Mouse (Mus musculus): ENCODE measurements around the gene Ppp1r18.

DNA sequence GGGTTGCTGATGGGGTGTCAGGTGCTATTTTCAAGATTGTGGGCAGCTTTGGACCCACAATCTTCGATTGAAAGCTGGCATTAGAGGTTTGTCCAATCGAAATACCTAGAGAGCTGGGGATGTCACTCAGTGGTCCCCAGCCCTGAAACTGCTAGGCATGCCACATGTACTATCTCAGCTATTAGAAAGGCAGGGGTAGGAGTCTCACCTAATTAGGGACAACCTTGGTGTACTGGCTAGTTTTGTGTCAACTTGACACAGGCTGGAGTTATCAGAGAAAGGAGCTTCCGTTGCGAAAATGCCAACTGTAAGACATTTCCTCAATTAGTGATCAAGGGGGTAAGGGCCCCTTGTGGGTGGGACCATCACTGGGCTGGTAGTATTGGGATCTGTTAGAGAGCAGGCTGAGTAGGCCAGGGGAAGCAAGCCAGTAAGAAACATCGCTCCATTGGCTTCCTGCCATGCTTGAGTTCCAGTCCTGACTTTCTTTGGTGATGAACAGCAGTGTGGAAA, 32.1 kb upstream of the Ppp1r18 start:
- TF ChIP-seq POLR2A (IDR thresholded peaks at IDR 0.05; ENCODE audit: insufficient read length, low read depth): peak; percentile 40
- no peak for TF ChIP-seq TCF3 (IDR thresholded peaks at IDR 0.05; ENCODE audit: insufficient read length, low read depth)
- TF ChIP-seq E2F4 (IDR thresholded peaks at IDR 0.05; ENCODE audit: insufficient read depth): no peak
- TF ChIP-seq POLR2AphosphoS2 (IDR thresholded peaks at IDR 0.05; ENCODE audit: insufficient read length, low read depth): peak; percentile 74
- no peak for TF ChIP-seq MAX (IDR thresholded peaks at IDR 0.05; ENCODE audit: low read depth)
- no peak for TF ChIP-seq USF1 (IDR thresholded peaks at IDR 0.05; ENCODE audit: low read depth)
- no peak for TF ChIP-seq TCF12 (IDR thresholded peaks at IDR 0.05; ENCODE audit: insufficient read depth, poor library complexity, severe bottlenecking)
- no peak for TF ChIP-seq CEBPB (IDR thresholded peaks at IDR 0.05; ENCODE audit: insufficient read depth, poor library complexity, severe bottlenecking)
- TF ChIP-seq MYOG (IDR thresholded peaks at IDR 0.05; ENCODE audit: control insufficient read depth in 1 of 3, insufficient read depth in 1 of 3, insufficient read length in 2 of 3, low read depth in 2 of 3): no peak
- no peak for TF ChIP-seq REST (IDR thresholded peaks at IDR 0.05; ENCODE audit: insufficient read depth, insufficient read length)
